Mouse (Mus musculus): ENCODE data around the gene Dennd5b. TPM values are rescaled to one million over a fixed set of nuclear protein-coding genes. Genes with fewer than 3 reads are reported as not detected.
"Not testable (repeated sequence)": the region's sequence is repeated elsewhere in the genome, so short reads cannot be mapped to it uniquely, and the experiment has no call there.

The Dennd5b gene
- total and polyA plus RNA-seq, 2 experiments from 2014 or later = 11.9 to 42.4 TPM

DNA sequence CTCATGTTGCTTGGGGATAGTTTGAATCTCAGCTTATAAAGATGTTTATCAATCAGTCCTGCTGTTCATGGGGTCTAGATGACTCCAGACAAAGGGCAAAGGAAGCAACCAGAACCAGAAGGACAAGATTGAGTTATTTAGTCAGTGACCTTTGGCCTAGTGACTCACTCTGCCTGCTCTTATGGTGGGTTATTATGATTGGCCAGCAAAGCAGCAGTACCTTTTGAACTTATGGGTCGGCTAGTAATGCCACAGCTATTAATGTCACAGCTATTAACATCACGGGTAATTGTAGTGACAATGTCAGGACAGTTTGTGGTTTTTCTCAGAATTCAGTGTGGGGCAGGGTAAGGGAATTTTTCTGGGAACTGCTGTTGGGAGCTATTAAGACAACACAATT lies 36.5 kb upstream of the Dennd5b start:
- Histone ChIP-seq H3K27me3 (ENCODE audit: insufficient read depth, low read length) (no peaks in the 10 kb centered on the region), H3K4me3 (ENCODE audit: low read length) (no peak overlapping the region), H3K27ac (no peak overlapping the region), H3K9ac (replicated peaks; ENCODE audit: low read length) (no peak overlapping the region), H3K9me3 (ENCODE audit: low read length) (no peaks in the 10 kb centered on the region), H3K4me1 (ENCODE audit: insufficient read depth, low read length) (no peaks in the 10 kb centered on the region), H3K36me3 (ENCODE audit: insufficient read depth, low read length) (no peaks in the 10 kb centered on the region), H3K4me2 (ENCODE audit: low read depth, low read length) (no peak overlapping the region)
- ATAC-seq (no peak), DNase-seq (ENCODE audit: low spot score) (no peak)
- 74% methylated on average over 2 of the region's 2 CpGs for WGBS
- TF ChIP-seq CTCF (IDR thresholded peaks at IDR 0.05; ENCODE audit: low read depth) = no peak

DNA sequence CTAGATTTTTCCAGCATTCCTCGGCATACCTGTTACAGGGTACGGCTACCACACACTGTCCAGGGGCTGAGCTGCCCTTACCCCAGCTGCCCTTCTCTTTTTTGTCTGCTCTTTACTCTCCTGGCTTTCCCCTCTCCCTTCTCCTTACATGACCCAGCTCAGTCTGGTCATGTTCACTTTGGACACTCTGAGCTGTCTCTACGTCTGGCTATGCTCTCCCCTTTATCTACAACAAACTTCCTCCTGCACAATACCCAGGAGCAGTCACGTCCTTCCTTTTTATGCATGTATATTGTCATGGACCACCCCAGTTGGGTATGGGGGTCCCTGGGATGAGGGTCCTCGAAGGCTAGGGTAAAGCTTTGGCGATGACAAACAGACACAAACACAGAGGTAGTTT lies 34.2 kb upstream of the Dennd5b start:
- Histone ChIP-seq H3K9me3 (ENCODE audit: low read length) (no peaks in the 10 kb centered on the region), H3K9ac (replicated peaks; ENCODE audit: low read length) (no peak overlapping the region), H3K4me3 (ENCODE audit: low read length) (no peak overlapping the region), H3K4me1 (ENCODE audit: insufficient read depth, low read length) (no peaks in the 10 kb centered on the region), H3K4me2 (ENCODE audit: low read depth, low read length) (no peak overlapping the region), H3K36me3 (ENCODE audit: insufficient read depth, low read length) (no peaks in the 10 kb centered on the region), H3K27ac (no peak overlapping the region), H3K27me3 (ENCODE audit: insufficient read depth, low read length) (no peaks in the 10 kb centered on the region)
- TF ChIP-seq CTCF (IDR thresholded peaks at IDR 0.05; ENCODE audit: low read depth) = no peak
- WGBS = 81% methylated on average over 6 of the region's 6 CpGs
- DNase-seq (ENCODE audit: low spot score) (no peak), ATAC-seq (no peak)

DNA sequence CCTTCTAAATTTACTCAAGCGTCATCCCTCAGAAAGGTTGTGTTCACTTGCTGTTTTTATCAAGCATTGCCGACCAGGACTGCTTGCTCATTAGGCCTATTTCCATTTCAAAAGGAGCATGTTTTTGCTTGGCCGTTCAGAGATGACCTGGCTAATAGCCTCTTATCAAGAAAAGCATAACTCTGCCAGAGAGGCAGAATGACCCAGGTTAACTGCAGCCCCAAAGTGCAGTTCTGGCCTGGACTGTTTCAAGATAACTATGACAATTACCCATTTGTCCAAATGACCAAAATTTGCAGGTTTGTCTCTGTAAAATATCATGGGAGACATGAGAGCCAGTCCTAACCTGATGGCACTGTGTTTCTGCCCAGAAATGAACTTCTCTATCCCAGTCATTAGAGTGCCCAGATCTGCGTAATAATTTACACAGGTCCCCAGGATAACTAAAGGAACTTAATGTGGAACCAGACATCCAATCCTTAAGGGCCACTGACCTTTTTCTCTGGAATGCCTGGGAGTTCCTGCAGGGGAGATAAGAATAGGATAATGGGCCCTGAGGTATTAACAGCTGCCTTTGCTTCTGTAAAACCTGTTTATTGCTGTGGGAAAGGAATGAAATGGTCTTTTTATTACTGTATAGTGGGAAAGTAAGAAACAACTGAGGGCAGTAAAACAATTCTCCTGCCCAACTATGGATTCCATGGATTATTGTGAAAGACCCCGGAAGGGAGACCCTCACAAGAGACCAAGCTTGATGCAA lies 33.1 kb upstream of the Dennd5b start:
- no peak for TF ChIP-seq CTCF (IDR thresholded peaks at IDR 0.05; ENCODE audit: low read depth)
- no peaks in the 10 kb centered on the region for H3K9me3 ChIP-seq (ENCODE audit: low read length)
- H3K27ac ChIP-seq = no peak overlapping the region
- 36% methylated on average over 5 of the region's 5 CpGs for WGBS
- no peaks in the 10 kb centered on the region for H3K4me1 ChIP-seq (ENCODE audit: insufficient read depth, low read length)
- DNase-seq (ENCODE audit: low spot score) (no peak), ATAC-seq (no peak)
- no peak overlapping the region for H3K9ac ChIP-seq (replicated peaks; ENCODE audit: low read length)
- H3K36me3 ChIP-seq (ENCODE audit: insufficient read depth, low read length) = no peaks in the 10 kb centered on the region
- no peak overlapping the region for H3K4me3 ChIP-seq (ENCODE audit: low read length)
- no peak overlapping the region for H3K4me2 ChIP-seq (ENCODE audit: low read depth, low read length)
- H3K27me3 ChIP-seq (ENCODE audit: insufficient read depth, low read length) = no peaks in the 10 kb centered on the region

DNA sequence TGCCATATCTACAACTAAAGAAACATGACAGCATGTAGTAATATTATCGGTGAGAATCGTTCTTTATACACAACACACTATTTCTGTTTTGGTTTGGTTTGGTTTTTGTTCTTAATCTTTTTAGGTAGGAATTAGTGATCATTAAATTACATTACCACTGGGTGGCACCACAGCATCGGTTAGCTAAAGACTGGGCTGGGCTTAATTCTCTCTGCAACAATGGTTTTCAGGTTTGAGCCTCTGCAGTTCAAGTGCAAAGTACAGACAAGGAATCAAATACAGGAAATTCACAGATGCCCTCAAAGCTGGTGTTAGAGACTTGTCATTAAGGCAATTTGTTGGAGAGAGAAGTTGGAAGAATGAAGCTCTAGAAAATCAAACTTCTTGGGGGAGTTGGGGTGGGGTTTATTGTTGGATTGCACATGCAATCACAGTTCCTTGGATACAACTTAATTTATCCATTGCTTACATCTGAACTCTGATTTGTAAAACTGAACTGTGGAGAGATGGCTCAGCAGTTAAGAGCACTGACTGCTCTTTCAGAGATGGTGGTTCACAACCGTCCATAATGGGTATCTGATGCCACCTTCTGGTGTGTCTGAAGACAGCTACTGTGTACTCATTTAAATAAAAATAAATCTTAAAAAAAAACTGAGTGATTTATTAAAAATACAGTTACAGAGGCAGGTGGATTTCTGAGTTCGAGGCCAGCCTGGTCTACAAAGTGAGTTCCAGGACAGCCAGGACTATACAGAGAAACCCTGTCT lies 31.0 kb upstream of the Dennd5b start:
- Histone ChIP-seq H3K4me3 (ENCODE audit: low read length) (no peak overlapping the region), H3K4me1 (ENCODE audit: insufficient read depth, low read length) (no peaks in the 10 kb centered on the region), H3K36me3 (ENCODE audit: insufficient read depth, low read length) (no peaks in the 10 kb centered on the region), H3K27ac (no peak overlapping the region), H3K27me3 (ENCODE audit: insufficient read depth, low read length) (no peaks in the 10 kb centered on the region), H3K9ac (replicated peaks; ENCODE audit: low read length) (no peak overlapping the region), H3K9me3 (ENCODE audit: low read length) (no peaks in the 10 kb centered on the region), H3K4me2 (ENCODE audit: low read depth, low read length) (no peak overlapping the region)
- DNase-seq (ENCODE audit: low spot score) = peak; percentile 83
- TF ChIP-seq CTCF (IDR thresholded peaks at IDR 0.05; ENCODE audit: low read depth) = peak; percentile 74
- peak; percentile 70; the same call in 1 of the 2 replicates for ATAC-seq
- 32% methylated on average over 5 of the region's 5 CpGs for WGBS

DNA sequence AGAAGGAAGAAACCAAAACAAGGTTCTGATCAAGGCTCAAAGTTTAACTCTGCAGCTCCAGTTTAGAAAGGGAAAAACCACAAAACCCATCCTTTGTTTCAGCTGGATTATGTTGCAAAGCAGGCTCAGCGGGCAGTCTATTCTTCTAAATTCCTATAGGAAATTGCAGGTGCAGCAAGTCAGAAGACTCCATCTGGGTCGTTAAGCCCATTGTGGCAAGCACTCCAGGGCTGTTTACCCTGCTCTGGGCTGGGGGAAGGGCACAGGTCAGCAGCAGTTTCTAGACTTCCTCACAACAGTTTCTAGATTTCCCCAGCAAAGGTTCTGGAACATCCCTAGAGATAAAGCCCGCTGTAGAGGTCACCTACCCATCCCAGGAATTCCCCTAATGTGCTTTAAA lies 29.6 kb upstream of the Dennd5b start:
- Histone ChIP-seq H3K36me3 (ENCODE audit: insufficient read depth, low read length) (no peaks in the 10 kb centered on the region), H3K9me3 (ENCODE audit: low read length) (no peaks in the 10 kb centered on the region), H3K9ac (replicated peaks; ENCODE audit: low read length) (no peak overlapping the region), H3K4me1 (ENCODE audit: insufficient read depth, low read length) (no peaks in the 10 kb centered on the region), H3K4me2 (ENCODE audit: low read depth, low read length) (no peak overlapping the region), H3K4me3 (ENCODE audit: low read length) (no peak overlapping the region), H3K27me3 (ENCODE audit: insufficient read depth, low read length) (no peaks in the 10 kb centered on the region), H3K27ac (no peak overlapping the region)
- TF ChIP-seq CTCF (IDR thresholded peaks at IDR 0.05; ENCODE audit: low read depth) = no peak
- no peak for ATAC-seq
- WGBS = 11% methylated on average over 3 of the region's 3 CpGs
- DNase-seq (ENCODE audit: low spot score) = no peak

DNA sequence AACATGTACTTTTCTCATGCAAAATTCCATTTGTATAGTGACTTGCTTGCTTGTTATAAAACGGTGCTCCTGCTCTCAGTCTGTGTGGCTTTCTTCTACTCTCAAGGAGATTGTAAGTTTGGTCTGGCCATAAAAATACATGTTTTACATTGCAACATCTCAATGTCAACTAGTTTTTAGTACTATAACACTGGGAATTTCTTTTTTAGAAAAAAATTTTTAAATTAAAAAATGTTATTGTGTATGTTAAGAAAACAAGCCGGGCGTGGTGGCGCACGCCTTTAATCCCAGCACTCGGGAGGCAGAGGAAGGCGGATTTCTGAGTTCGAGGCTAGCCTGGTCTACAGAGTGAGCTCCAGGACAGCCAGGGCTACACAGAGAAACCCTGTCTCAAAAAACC lies 28.4 kb upstream of the Dennd5b start, which contains the start of gene Gm10203:
Gene Gm10203, plus strand, starts transcription at position 301 of the 400 bp plus-strand sequence.
- H3K4me3 ChIP-seq (ENCODE audit: low read length); H3K4me1 ChIP-seq (ENCODE audit: insufficient read depth, low read length); H3K36me3 ChIP-seq (ENCODE audit: insufficient read depth, low read length); H3K27ac ChIP-seq; H3K27me3 ChIP-seq (ENCODE audit: insufficient read depth, low read length); H3K9ac ChIP-seq (replicated peaks; ENCODE audit: low read length); ATAC-seq; H3K4me2 ChIP-seq (ENCODE audit: low read depth, low read length); H3K9me3 ChIP-seq (ENCODE audit: low read length); DNase-seq (ENCODE audit: low spot score): not testable (repeated sequence)
- 83% methylated on average over 8 of the region's 8 CpGs for WGBS

DNA sequence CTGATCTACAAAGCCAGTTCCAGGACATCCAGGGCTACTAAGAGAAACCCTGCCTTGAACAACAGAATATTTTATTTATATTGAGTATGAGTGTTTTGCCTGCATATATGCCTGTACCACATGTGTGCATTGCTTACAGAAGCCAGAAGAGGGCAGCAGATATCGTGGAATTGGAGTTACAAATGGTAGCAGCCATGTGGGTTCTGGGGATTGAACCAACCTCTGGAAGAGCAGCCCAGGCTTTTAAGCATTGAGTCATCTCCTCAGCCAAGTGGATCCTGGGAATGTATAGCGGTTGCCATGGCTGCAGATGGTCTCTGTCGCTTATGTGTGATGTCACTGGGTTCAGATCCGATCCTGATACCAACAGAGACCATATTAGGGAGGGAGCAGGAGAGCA lies 25.2 kb upstream of the Dennd5b start:
- 61% methylated on average over 4 of the region's 4 CpGs for WGBS
- no peak overlapping the region for H3K9ac ChIP-seq (replicated peaks; ENCODE audit: low read length)
- H3K27me3 ChIP-seq (ENCODE audit: insufficient read depth, low read length) = no peaks in the 10 kb centered on the region
- H3K4me2 ChIP-seq (ENCODE audit: low read depth, low read length) = no peak overlapping the region
- no peaks in the 10 kb centered on the region for H3K4me1 ChIP-seq (ENCODE audit: insufficient read depth, low read length)
- ATAC-seq = peak; percentile 45; the same call in 1 of the 2 replicates
- H3K27ac ChIP-seq = no peak overlapping the region
- peak; percentile 58 for TF ChIP-seq CTCF (IDR thresholded peaks at IDR 0.05; ENCODE audit: low read depth)
- no peaks in the 10 kb centered on the region for H3K36me3 ChIP-seq (ENCODE audit: insufficient read depth, low read length)
- no peaks in the 10 kb centered on the region for H3K9me3 ChIP-seq (ENCODE audit: low read length)
- peak; percentile 46 for DNase-seq (ENCODE audit: low spot score)
- no peak overlapping the region for H3K4me3 ChIP-seq (ENCODE audit: low read length)

Data from hindbrain, postnatal 0 days (tissue).